Mouse (Mus musculus): ENCODE results near the gene A330070K13Rik.

GRCm38 (mm10) chr5:130375411-130375810, 9.0 kb downstream of the A330070K13Rik start:
- no peak for TF ChIP-seq EP300 (IDR thresholded peaks at IDR 0.05; ENCODE audit: low read depth)
- no peak for TF ChIP-seq CTCF (IDR thresholded peaks at IDR 0.05; ENCODE audit: low read depth)
